Mouse (Mus musculus) bone marrow macrophage, adult 2 months (primary cell): ENCODE data around the gene Stub1.

Experiments
- CTCF ChIP-seq: IDR thresholded peaks from 2 replicates; pipeline ENCODE4 v1.5.1; 2012; ENCODE audit warnings: low read depth, mild to moderate bottlenecking, low read length, moderate library complexity
- POLR2A ChIP-seq: IDR thresholded peaks from 2 replicates; pipeline ENCODE4 v1.6.1; 2012; ENCODE audit warnings: mild to moderate bottlenecking, low read depth, low read length, borderline replicate concordance

DNA sequence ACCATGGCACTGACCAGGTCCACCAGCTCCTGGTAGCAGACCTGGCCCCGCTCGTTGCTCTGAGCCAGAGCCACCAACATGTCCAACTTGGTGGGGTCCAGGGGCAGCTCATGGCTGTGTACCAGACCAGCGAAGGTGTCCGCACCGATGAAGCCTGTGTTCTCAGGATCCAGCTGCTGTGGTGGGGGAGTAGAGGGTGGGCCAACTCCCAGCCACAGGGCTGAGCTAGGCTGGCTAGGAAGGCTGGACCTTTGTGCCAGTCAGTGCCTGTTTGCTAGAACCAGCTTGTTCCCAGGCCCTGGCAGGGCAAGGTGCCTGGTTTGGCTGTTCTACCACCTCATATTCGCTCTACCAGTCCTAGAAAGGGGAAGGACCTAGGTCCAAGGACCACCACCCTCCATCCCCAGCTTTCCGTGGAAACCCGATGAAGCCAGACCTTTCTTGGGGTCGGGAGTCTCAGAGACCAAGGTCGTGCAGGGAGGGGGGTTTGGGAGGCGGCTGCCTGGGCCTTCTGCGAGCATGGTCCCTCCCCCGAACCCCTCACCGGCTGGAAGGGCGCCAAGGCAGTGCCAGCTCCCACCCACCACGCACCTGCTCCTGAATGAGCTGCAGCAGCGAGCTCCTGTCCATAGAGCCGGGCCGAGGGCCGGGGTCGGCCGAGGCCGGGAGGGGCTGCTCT lies 3.3 kb upstream of the Stub1 start:
- TF ChIP-seq CTCF (no peak), POLR2A (no peak)
